Mouse (Mus musculus): ENCODE measurements around the gene Tmc6.
"Not testable (repeated sequence)": the region's sequence is repeated elsewhere in the genome, so short reads cannot be mapped to it uniquely, and the experiment has no call there.

The Tmc6 gene

GRCm38 (mm10) chr11:117810401-117811046 is 28.5 kb upstream of the Tmc6 start:
- peak; percentile 91 for DNase-seq

GRCm38 (mm10) chr11:117809407-117810311 is 27.7 kb upstream of the Tmc6 start, which contains the start of the genes Gm20708 and Syngr2:
Gene Gm20708, plus strand, starts transcription at chr11:117809668.
Gene Syngr2, plus strand, starts transcription at chr11:117809668.
- DNase-seq = peak; percentile 91

- DNase-seq = no peak
Measured at GRCm38 (mm10) chr11:117806781-117807180, 24.8 kb upstream of the Tmc6 start.

- DNase-seq = no peak
Measured at GRCm38 (mm10) chr11:117803166-117803688, 21.2 kb upstream of the Tmc6 start.

GRCm38 (mm10) chr11:117801650-117802049 is 19.7 kb upstream of the Tmc6 start:
- no peak for DNase-seq

- no peak for DNase-seq
Measured at GRCm38 (mm10) chr11:117800038-117800437, 18.0 kb upstream of the Tmc6 start.

GRCm38 (mm10) chr11:117799174-117799573 is 17.2 kb upstream of the Tmc6 start:
- no peak for DNase-seq

- DNase-seq = peak; percentile 14
Measured at GRCm38 (mm10) chr11:117798160-117798541, 16.2 kb upstream of the Tmc6 start.

GRCm38 (mm10) chr11:117797511-117798159 is 15.6 kb upstream of the Tmc6 start, which contains the start of gene 6030468B19Rik:
Gene 6030468B19Rik, plus strand, starts transcription at chr11:117797660.
- no peak for DNase-seq

- DNase-seq = no peak
Measured at GRCm38 (mm10) chr11:117796954-117797353, 15.0 kb upstream of the Tmc6 start.

- DNase-seq = no peak
Measured at GRCm38 (mm10) chr11:117794035-117794551, 12.1 kb upstream of the Tmc6 start.

- DNase-seq = peak; percentile 72
Measured at GRCm38 (mm10) chr11:117792281-117792888, 10.4 kb upstream of the Tmc6 start.

GRCm38 (mm10) chr11:117791441-117791761 is 9.4 kb upstream of the Tmc6 start:
- DNase-seq = no peak

- DNase-seq = peak; percentile 26
Measured at GRCm38 (mm10) chr11:117790703-117791440, 8.9 kb upstream of the Tmc6 start.

GRCm38 (mm10) chr11:117790286-117790685 is 8.3 kb upstream of the Tmc6 start:
- DNase-seq = peak; percentile 64

GRCm38 (mm10) chr11:117788481-117788880 is 6.5 kb upstream of the Tmc6 start:
- DNase-seq = not testable (repeated sequence)

- DNase-seq = peak; percentile 79
Measured at GRCm38 (mm10) chr11:117786294-117786693, 4.3 kb upstream of the Tmc6 start.

- peak; percentile 44 for DNase-seq
Measured at GRCm38 (mm10) chr11:117783683-117784309, 1.8 kb upstream of the Tmc6 start.

- DNase-seq = peak; percentile 81
Measured at GRCm38 (mm10) chr11:117783089-117783488, 1.1 kb upstream of the Tmc6 start.

- no peak for DNase-seq
Measured at GRCm38 (mm10) chr11:117782705-117783034, 672 bp upstream of the Tmc6 start.

- DNase-seq = peak; percentile 23
Measured at GRCm38 (mm10) chr11:117781199-117781821, 688 bp downstream of the Tmc6 start.

Data from embryo, embryonic 11 days (tissue).